Mouse (Mus musculus) neural tube, embryonic 11.5 days (tissue): ENCODE results near the gene Lnpk. TPM values are rescaled to one million over a fixed set of nuclear protein-coding genes. Genes with fewer than 3 reads are reported as not detected.

Source experiments
- ATAC-seq: fragments of 200-750 bp; cut with Nextera tagmentation; 2 replicates; pipeline ENCODE4 v1.8.0; 2017; ENCODE audit warnings: moderate number of reproducible peaks, mild to moderate bottlenecking, moderate TSS enrichment, moderate library complexity; ENCODE audit not compliant: insufficient read depth, low FRiP score, low TSS enrichment
- DNase-seq: peaks from one replicate; pipeline ENCODE4 v3.0.0-alpha.2; 2015; ENCODE audit warnings: low spot score
- H3K27ac ChIP-seq: fragments of 300-500 bp; sonication (generic); 2 replicates; pipeline ENCODE4 v1.5.1; 2014; ENCODE audit warnings: low read depth, mild to moderate bottlenecking, low read length
- H3K27me3 ChIP-seq: fragments of 300-500 bp; sonication (generic); 2 replicates; pipeline ENCODE4 v1.6.1; 2014; ENCODE audit warnings: mild to moderate bottlenecking, low read length, mixed read lengths; ENCODE audit not compliant: control insufficient read depth, insufficient read depth
- H3K36me3 ChIP-seq: fragments of 300-500 bp; sonication (generic); 2 replicates; pipeline ENCODE4 v1.6.1; 2014; ENCODE audit warnings: mild to moderate bottlenecking, low read length, moderate library complexity, mixed read lengths; ENCODE audit not compliant: control insufficient read depth, insufficient read depth
- H3K4me1 ChIP-seq: fragments of 300-500 bp; sonication (generic); 2 replicates; pipeline ENCODE4 v1.6.1; 2014; ENCODE audit warnings: low read length, mixed read lengths; ENCODE audit not compliant: control insufficient read depth, insufficient read depth
- H3K4me2 ChIP-seq: fragments of 300-500 bp; sonication (generic); 2 replicates; pipeline ENCODE4 v1.6.1; 2014; ENCODE audit warnings: low read depth, mild to moderate bottlenecking, moderate library complexity
- H3K4me3 ChIP-seq: fragments of 300-500 bp; sonication (generic); 2 replicates; pipeline ENCODE4 v1.5.1; 2014; ENCODE audit warnings: low read depth, low read length
- H3K9ac ChIP-seq: fragments of 300-500 bp; sonication (generic); 2 replicates; pipeline ENCODE4 v1.6.1; 2014; ENCODE audit warnings: mild to moderate bottlenecking, low read length
- H3K9me3 ChIP-seq: fragments of 300-500 bp; sonication (generic); 2 replicates; pipeline ENCODE4 v1.6.1; 2016; ENCODE audit warnings: low read length; ENCODE audit not compliant: control insufficient read depth
- WGBS: fragments of 180-500 bp; shearing (Covaris S2); extraction: QIAGEN DNeasy Blood & Tissue Kit; methylation state at CpG from one replicate; pipeline ENCODE4 v1.1.7; 2014; 5-methylcytosine and 5-hydroxymethylcytosine counted together
- polyA plus RNA-seq: library from polyadenylated mRNA; unstranded; fragments of >200 nt; fragmentation: Nextera tagmentation; extraction: Ambion mirVana; gene quantifications from 2 replicates; pipeline ENCODE4 v1.2.1, GENCODE M21; 2014

Gene Lnpk
- 46.5 and 48.3 TPM in 2 replicates for polyA plus RNA-seq

DNA sequence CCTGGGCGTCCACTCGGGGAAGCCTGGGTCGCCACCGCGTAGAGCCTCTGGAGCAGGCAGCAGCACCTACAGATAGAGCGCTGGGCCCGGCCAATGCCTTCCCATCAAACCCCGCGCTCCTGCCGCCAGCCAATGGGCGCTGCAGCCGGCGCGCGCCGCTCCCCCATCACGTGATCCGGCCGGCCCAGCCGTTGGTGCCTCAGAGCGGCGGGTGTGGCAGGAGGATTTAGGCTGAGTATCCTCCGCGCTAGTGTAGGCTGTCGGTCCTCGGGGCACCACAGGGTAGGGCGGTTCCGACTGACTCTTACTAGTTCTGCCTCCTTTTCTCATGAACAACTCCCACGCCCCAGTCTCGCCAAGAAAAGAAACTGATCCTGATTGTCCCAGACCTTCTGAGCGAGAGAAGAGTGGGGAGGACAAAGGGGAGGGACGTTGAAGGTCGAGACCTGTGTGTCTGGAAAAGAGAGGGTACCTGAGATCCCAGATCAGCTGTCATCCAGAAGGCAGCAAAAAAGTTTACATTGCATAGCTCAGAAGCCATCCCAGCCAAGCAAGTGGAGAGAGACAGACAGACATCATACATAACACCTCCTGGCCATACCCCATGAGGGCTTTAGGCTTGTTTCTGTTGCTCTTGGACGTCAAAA lies at the start of gene Lnpk:
Gene Lnpk (minus strand): TSS at position 593 of the 647 bp plus-strand sequence.
- peak; percentile 95 for DNase-seq
- peak within 1 kb of the TSS; percentile 96 for H3K4me3 ChIP-seq
- peak within 1 kb of the TSS; percentile 85 for H3K4me2 ChIP-seq
- H3K4me1 ChIP-seq = no peaks in the 10 kb centered on the region
- H3K27ac ChIP-seq = peak within 1 kb of the TSS; percentile 73
- peak within 1 kb of the TSS; percentile 94 for H3K9ac ChIP-seq
- ATAC-seq = peak; percentile 99
- H3K9me3 ChIP-seq = no peaks in the 10 kb centered on the region
- H3K36me3 ChIP-seq = no peaks in the 10 kb centered on the region
- under 1% methylated on average over 34 of the region's 34 CpGs for WGBS
- no peaks in the 10 kb centered on the region for H3K27me3 ChIP-seq

DNA sequence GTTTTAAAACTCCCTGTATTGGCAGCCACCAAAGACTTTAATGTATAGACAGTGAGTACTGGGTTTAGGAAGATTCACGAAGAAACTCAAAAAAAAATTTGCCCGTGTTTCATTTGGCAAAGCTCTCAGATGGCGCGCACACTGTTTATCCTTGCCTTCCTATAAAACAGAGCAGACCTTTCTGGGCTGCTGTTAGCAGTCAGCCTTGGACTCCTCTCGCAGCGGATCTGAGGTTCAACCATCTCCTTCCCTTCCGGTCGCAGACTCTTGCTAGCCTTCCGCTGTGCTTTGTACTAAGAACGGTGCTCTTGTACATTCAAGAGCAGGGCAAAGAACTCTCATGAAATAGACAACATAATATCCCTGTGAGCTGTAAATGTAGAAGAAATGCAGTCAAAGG lies 41.1 kb upstream of the Lnpk start:
- 86% methylated on average over 10 of the region's 10 CpGs for WGBS
- no peak overlapping the region for H3K9ac ChIP-seq
- no peak overlapping the region for H3K27ac ChIP-seq
- H3K4me1 ChIP-seq = no peaks in the 10 kb centered on the region
- DNase-seq = no peak
- no peaks in the 10 kb centered on the region for H3K36me3 ChIP-seq
- no peaks in the 10 kb centered on the region for H3K27me3 ChIP-seq
- ATAC-seq = no peak
- no peaks in the 10 kb centered on the region for H3K9me3 ChIP-seq
- no peak overlapping the region for H3K4me2 ChIP-seq
- H3K4me3 ChIP-seq = no peak overlapping the region

DNA sequence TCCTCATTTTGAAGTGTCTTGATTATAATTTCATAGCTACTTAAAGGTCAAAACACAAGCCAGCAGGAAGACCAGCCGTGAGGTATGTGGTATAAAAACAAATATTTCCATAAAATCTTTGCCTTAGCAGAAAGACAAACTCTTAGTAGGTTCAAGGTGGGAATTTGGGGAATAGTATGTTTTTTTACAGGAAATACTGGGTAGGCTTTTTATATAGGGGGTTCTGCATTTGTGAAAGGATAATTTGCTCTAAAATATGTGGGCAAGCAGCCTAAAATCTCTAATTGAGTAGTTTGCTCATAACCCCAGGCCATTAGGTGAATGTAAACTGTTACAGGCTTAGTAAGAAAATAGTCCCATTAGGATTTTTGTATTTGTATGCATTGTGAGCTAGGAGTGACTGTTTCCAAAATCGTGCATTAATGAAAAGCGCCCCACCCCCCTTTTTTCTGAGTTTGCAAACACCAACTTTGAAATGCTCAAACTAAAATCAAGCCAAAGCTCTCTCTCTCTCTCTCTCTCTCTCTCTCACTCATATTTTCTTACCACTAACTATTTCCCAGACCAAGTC lies 40.5 kb upstream of the Lnpk start:
- Histone ChIP-seq H3K36me3 (no peaks in the 10 kb centered on the region), H3K27ac (no peak overlapping the region), H3K4me2 (no peak overlapping the region), H3K4me1 (no peaks in the 10 kb centered on the region), H3K9ac (no peak overlapping the region), H3K4me3 (no peak overlapping the region), H3K9me3 (no peaks in the 10 kb centered on the region), H3K27me3 (no peaks in the 10 kb centered on the region)
- ATAC-seq (no peak), DNase-seq (no peak)
- 85% methylated on average over 3 of the region's 3 CpGs for WGBS

DNA sequence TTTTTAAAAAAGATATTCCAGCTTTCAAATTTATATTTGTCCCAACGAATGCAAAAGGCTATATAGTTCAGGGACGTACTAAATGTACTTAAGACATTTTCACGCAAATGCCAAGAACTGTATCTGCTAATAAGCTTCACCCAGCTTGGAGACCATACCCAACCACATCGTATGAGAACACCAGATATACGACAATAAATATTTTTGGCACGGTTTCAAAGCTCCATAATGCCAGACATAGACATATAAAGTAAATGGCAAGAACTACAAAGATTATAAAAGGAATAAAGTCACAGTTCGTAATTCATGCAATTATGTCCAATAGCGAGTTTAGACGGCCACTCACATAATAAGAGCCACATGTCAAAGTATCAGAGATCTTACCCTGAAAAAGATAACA lies 38.5 kb upstream of the Lnpk start:
- Histone ChIP-seq H3K27me3 (no peaks in the 10 kb centered on the region), H3K4me1 (no peaks in the 10 kb centered on the region), H3K36me3 (no peaks in the 10 kb centered on the region), H3K9ac (no peak overlapping the region), H3K9me3 (no peaks in the 10 kb centered on the region), H3K4me2 (no peak overlapping the region), H3K27ac (no peak overlapping the region), H3K4me3 (no peak overlapping the region)
- DNase-seq = no peak
- 89% methylated on average over 9 of the region's 9 CpGs for WGBS
- no peak for ATAC-seq

- H3K4me2 ChIP-seq = no peak overlapping the region
- H3K4me1 ChIP-seq = no peaks in the 10 kb centered on the region
- H3K9me3 ChIP-seq = no peaks in the 10 kb centered on the region
- 88% methylated on average over 4 of the region's 4 CpGs for WGBS
- H3K9ac ChIP-seq = no peak overlapping the region
- H3K4me3 ChIP-seq = no peak overlapping the region
- DNase-seq = no peak
- no peak for ATAC-seq
- H3K27ac ChIP-seq = no peak overlapping the region
- no peaks in the 10 kb centered on the region for H3K36me3 ChIP-seq
- H3K27me3 ChIP-seq = no peaks in the 10 kb centered on the region
These were observed 32.2 kb upstream of the Lnpk start for GRCm38 (mm10) chr2:74611406-74611805.

DNA sequence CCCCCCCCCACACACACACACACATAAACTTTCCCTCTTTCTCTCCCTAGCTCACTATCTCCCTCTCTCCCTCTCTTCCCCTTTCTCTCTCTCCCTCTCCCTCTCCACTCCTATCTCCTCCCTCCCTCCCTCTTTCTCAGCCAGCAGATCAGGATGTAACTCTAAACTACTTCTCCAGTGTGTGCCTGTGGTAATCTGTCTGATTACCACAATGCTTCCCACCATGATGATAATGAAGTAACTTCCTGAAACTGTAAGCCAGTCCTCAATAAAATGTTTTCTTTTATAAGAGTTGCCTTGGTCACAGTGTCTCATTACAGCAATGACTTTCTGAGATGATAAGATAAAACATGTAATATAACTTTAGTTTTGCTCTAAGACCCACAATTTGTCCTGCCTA lies 30.1 kb upstream of the Lnpk start:
- no peak for ATAC-seq
- H3K4me2 ChIP-seq = no peak overlapping the region
- DNase-seq = no peak

DNA sequence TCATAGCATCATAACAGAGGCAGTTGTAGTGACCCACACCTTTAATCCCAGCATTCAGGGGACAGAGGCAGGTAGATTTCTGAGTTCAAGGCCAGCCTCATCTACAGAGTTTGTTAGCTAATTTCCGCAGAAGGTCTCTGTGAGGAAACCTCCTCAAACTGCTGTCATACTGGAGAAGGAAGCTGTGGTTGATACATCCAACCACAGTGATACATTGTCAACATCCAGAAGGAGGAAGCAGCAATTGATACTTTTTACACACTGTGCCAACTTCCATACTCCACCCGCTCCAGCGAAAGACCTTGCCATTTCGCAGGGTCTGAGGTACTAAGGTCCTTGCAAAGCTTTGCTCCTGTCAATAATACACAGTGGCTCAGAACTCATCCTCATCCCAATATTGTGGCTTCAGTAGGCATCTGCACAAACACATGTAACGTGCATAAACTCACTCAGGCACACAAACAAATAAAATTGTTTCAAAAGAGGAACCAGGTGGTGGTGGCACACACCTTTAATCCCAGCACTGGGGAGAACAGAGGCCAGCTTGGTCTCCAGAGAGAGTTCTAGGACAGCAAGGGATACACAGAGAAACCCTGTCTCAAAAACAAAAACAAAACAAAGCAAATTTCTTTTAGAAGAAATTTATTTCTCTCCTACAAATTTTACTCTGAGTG lies 27.0 kb upstream of the Lnpk start:
- Histone ChIP-seq H3K9ac (no peak overlapping the region), H3K27me3 (no peaks in the 10 kb centered on the region), H3K36me3 (no peaks in the 10 kb centered on the region), H3K4me2 (no peak overlapping the region), H3K27ac (no peak overlapping the region), H3K9me3 (no peaks in the 10 kb centered on the region), H3K4me3 (no peak overlapping the region), H3K4me1 (no peaks in the 10 kb centered on the region)
- DNase-seq (no peak), ATAC-seq (no peak)
- 89% methylated on average over 5 of the region's 5 CpGs for WGBS

More for the DNA sequence above, 30.1 kb upstream of the Lnpk start:
- H3K27me3 ChIP-seq = no peaks in the 10 kb centered on the region
- H3K36me3 ChIP-seq = no peaks in the 10 kb centered on the region
- no peak overlapping the region for H3K4me3 ChIP-seq
- no peaks in the 10 kb centered on the region for H3K9me3 ChIP-seq
- H3K27ac ChIP-seq = no peak overlapping the region
- no peak overlapping the region for H3K9ac ChIP-seq
- no peaks in the 10 kb centered on the region for H3K4me1 ChIP-seq

GRCm38 (mm10) chr2:74604011-74604410 lies 24.8 kb upstream of the Lnpk start:
- ATAC-seq (no peak), DNase-seq (no peak)
- Histone ChIP-seq H3K9me3 (no peaks in the 10 kb centered on the region), H3K4me3 (no peak overlapping the region), H3K27ac (no peak overlapping the region), H3K4me2 (no peak overlapping the region), H3K27me3 (no peaks in the 10 kb centered on the region), H3K9ac (no peak overlapping the region), H3K4me1 (no peaks in the 10 kb centered on the region), H3K36me3 (no peaks in the 10 kb centered on the region)
- WGBS = 26% methylated on average over 3 of the region's 3 CpGs

DNA sequence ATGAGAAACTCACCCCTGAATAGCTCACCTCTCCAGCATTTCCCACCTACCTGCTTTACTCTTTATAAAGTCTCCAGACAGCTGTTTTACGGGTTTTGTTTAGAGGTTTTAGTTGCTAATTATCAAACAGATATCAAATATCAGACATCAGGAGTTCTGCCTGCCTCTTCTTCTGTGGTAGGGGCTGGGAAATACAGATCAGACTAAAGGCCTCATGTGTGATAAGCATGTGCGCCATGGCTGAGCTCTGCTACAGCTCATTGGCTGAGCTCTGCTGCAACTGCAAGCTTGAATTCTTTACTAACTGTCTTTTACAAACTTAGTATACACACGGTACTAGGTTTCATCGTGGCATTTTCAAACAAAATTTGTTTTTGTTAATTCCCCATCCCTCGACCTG lies 23.2 kb upstream of the Lnpk start:
- Histone ChIP-seq H3K4me1 (no peaks in the 10 kb centered on the region), H3K9ac (no peak overlapping the region), H3K27me3 (no peaks in the 10 kb centered on the region), H3K9me3 (no peaks in the 10 kb centered on the region), H3K4me2 (no peak overlapping the region), H3K36me3 (no peaks in the 10 kb centered on the region), H3K4me3 (no peak overlapping the region), H3K27ac (no peak overlapping the region)
- WGBS = 85% methylated on average over 5 of the region's 5 CpGs
- ATAC-seq = no peak
- no peak for DNase-seq
